Mouse (Mus musculus) embryonic stem cell, embryonic (primary cell): ENCODE measurements around the gene Zfp69.

Experiments
- CTCF ChIA-PET, 4 experiments: fragments of 300-600 bp in 2 of 4; fragments of 350-600 bp in 2 of 4; sonication (Branson Sonifier 250); formaldehyde crosslinking; loops; one replicate each; lab custom pipeline; 2022; ENCODE audit warnings: inconsistent platforms in 2 of 4; lab: Charles Lee
- POLR2A ChIA-PET, 4 experiments: fragments of 300-600 bp in 2 of 4; fragments of 350-600 bp in 2 of 4; sonication (Branson Sonifier 250); formaldehyde crosslinking; loops; one replicate each; lab custom pipeline; 2022; ENCODE audit warnings: antibody characterized with exemption in 4 of 4, inconsistent platforms in 1 of 4; lab: Charles Lee

Gene Zfp69

GRCm38 (mm10) chr4:120880731-120881432, 70.6 kb downstream of the Zfp69 start:
- ChIA-PET CTCF (interaction anchor here in 1 of 4 experiments (1.0 kb wide), 1 partner anchor 30 kb away, joined by 3 read pairs; no protein-coding TSS in a partner anchor), POLR2A (interaction anchor here in 2 of 4 experiments (0.5 to 1.3 kb wide), 4 partner anchors 25 to 314 kb away, joined by 3 to 5 read pairs (median 3); no protein-coding TSS in a partner anchor)
